Mouse (Mus musculus) cerebellum, adult 2 months (tissue): Measurements from ENCODE around the gene Cacna1s. TPM values are rescaled to one million over a fixed set of nuclear protein-coding genes. Genes with fewer than 3 reads are reported as not detected.

Experiments used
- DNase-seq, 2 experiments: peaks; one replicate each; pipeline ENCODE4 v3.0.0; 2021
- H3K27ac ChIP-seq: fragments of 200-500 bp; 2 replicates; pipeline ENCODE4 v1.5.1; 2012; ENCODE audit warnings: low read length, control low read depth, inconsistent platforms; ENCODE audit not compliant: insufficient read depth
- H3K27me3 ChIP-seq: fragments of 200-500 bp; 2 replicates; pipeline ENCODE4 v1.6.1; 2012; ENCODE audit warnings: inconsistent platforms, mild to moderate bottlenecking, low read length, moderate library complexity; ENCODE audit not compliant: control insufficient read depth, insufficient read depth
- H3K4me1 ChIP-seq: fragments of 200-500 bp; 2 replicates; pipeline ENCODE4 v1.6.1; 2011; ENCODE audit warnings: low read length; ENCODE audit not compliant: control insufficient read depth, insufficient read depth
- H3K4me3 ChIP-seq: fragments of 200-500 bp; replicated peaks from 2 replicates; pipeline ENCODE3; 2011; ENCODE audit warnings: mild to moderate bottlenecking, low read depth, low read length, control low read depth; ENCODE audit not compliant: insufficient read depth
- CTCF ChIP-seq: fragments of 200-500 bp; IDR thresholded peaks from 2 replicates; pipeline ENCODE4 v1.5.1; 2011; ENCODE audit warnings: low read depth, mild to moderate bottlenecking, control low read depth, low read length, moderate library complexity, borderline replicate concordance; ENCODE audit not compliant: insufficient read depth
- POLR2A ChIP-seq: fragments of 200-500 bp; IDR thresholded peaks from 2 replicates; pipeline ENCODE4 v1.6.1; 2011; ENCODE audit warnings: low read length, control low read depth, borderline replicate concordance; ENCODE audit not compliant: insufficient read depth
- WGBS: fragments of 180-500 bp; shearing (Covaris S2); methylation state at CpG from one replicate; pipeline ENCODE4 v1.1.7; 2018; 5-methylcytosine and 5-hydroxymethylcytosine counted together
- polyA plus RNA-seq: library from polyadenylated mRNA; depleted of rRNA; stranded (reverse); fragments of >200 nt; gene quantifications from 2 replicates; pipeline ENCODE4 v1.2.3, GENCODE M21; 2012

Gene Cacna1s
- polyA plus RNA-seq, 1 experiment = 1.2 TPM

- DNase-seq = no peak
- no peaks in the 10 kb centered on the region for H3K4me1 ChIP-seq
- WGBS = 93% methylated on average over 10 of the region's 10 CpGs
- no peak for TF ChIP-seq POLR2A
- no peak for TF ChIP-seq CTCF
- no peak overlapping the region for H3K4me3 ChIP-seq
- H3K27ac ChIP-seq = no peak overlapping the region
- no peaks in the 10 kb centered on the region for H3K27me3 ChIP-seq
Measured at GRCm38 (mm10) chr1:136126159-136126765, 73.7 kb downstream of the Cacna1s start.

- no peak overlapping the region for H3K27ac ChIP-seq
- no peaks in the 10 kb centered on the region; the same call in 1 of the 2 replicates for H3K4me1 ChIP-seq
- no peak for DNase-seq
- no peak overlapping the region for H3K4me3 ChIP-seq
- 55% methylated on average over 10 of the region's 10 CpGs for WGBS
- no peak for TF ChIP-seq CTCF
- H3K27me3 ChIP-seq = no peaks in the 10 kb centered on the region
Measured at GRCm38 (mm10) chr1:136126895-136127294, 74.3 kb downstream of the Cacna1s start.

- Histone ChIP-seq H3K4me1 (peaks cover 3% of the 10 kb centered on the region; the same call in 1 of the 2 replicates), H3K27ac (no peak overlapping the region), H3K27me3 (no peaks in the 10 kb centered on the region), H3K4me3 (no peak overlapping the region)
- 81% methylated on average over 3 of the region's 3 CpGs for WGBS
- no peak for DNase-seq
- no peak for TF ChIP-seq CTCF
- TF ChIP-seq POLR2A = no peak
Measured at GRCm38 (mm10) chr1:136127856-136128255, 75.3 kb downstream of the Cacna1s start.

GRCm38 (mm10) chr1:136128416-136128815 lies 75.9 kb downstream of the Cacna1s start:
- WGBS = 48% methylated on average over 5 of the region's 5 CpGs
- Histone ChIP-seq H3K4me1 (peaks cover 8% of the 10 kb centered on the region; the same call in 1 of the 2 replicates), H3K4me3 (no peak overlapping the region), H3K27me3 (no peaks in the 10 kb centered on the region), H3K27ac (no peak overlapping the region)
- no peak for DNase-seq
- TF ChIP-seq POLR2A (no peak), CTCF (no peak)

GRCm38 (mm10) chr1:136128944-136129589 lies 76.5 kb downstream of the Cacna1s start:
- Histone ChIP-seq H3K27me3 (no peaks in the 10 kb centered on the region), H3K4me3 (no peak overlapping the region), H3K4me1 (peaks cover 13% of the 10 kb centered on the region), H3K27ac (no peak overlapping the region)
- TF ChIP-seq CTCF = no peak
- no peak for TF ChIP-seq POLR2A
- WGBS = 76% methylated on average over 4 of the region's 4 CpGs
- no peak for DNase-seq

GRCm38 (mm10) chr1:136130107-136130506 lies 77.6 kb downstream of the Cacna1s start:
- no peak for TF ChIP-seq POLR2A
- no peak for TF ChIP-seq CTCF
- Histone ChIP-seq H3K4me1 (peaks cover 13% of the 10 kb centered on the region), H3K27me3 (no peaks in the 10 kb centered on the region), H3K27ac (no peak overlapping the region), H3K4me3 (no peak overlapping the region)
- DNase-seq = no peak
- 78% methylated on average over 3 of the region's 3 CpGs for WGBS

GRCm38 (mm10) chr1:136130951-136131558 lies 78.5 kb downstream of the Cacna1s start, which contains the start of gene Kif21b:
Gene Kif21b, plus strand, starts transcription at chr1:136131389.
- no peaks in the 10 kb centered on the region for H3K27me3 ChIP-seq
- TF ChIP-seq POLR2A = no peak
- no peak for TF ChIP-seq CTCF
- H3K27ac ChIP-seq = no peak within 1 kb of the TSS
- H3K4me1 ChIP-seq = peaks cover 13% of the 10 kb centered on the region
- 2% methylated on average over 42 of the region's 42 CpGs for whole genome bisulfite sequencing
- H3K4me3 ChIP-seq = peak within 1 kb of the TSS; percentile 55
- DNase-seq = peak; percentile 85
